Mouse (Mus musculus) stomach, postnatal 0 days (tissue): ENCODE measurements around the gene Dpp3. TPM values are rescaled to one million over a fixed set of nuclear protein-coding genes. Genes with fewer than 3 reads are reported as not detected.

Experiments used
- ATAC-seq: fragments of 200-750 bp; cut with Nextera tagmentation; 2 replicates; pipeline ENCODE4 v1.8.0; 2017; ENCODE audit not compliant: low FRiP score, low TSS enrichment
- DNase-seq: peaks from one replicate; pipeline ENCODE4 v3.0.0-alpha.2; 2016; ENCODE audit warnings: low spot score
- H3K27ac ChIP-seq: fragments of 300-500 bp; sonication (generic); replicated peaks from 2 replicates; pipeline ENCODE4 v1.5.1; 2014; ENCODE audit warnings: mild to moderate bottlenecking, control low read depth
- H3K27me3 ChIP-seq: fragments of 300-500 bp; sonication (generic); 2 replicates; pipeline ENCODE4 v1.6.1; 2014; ENCODE audit warnings: low read length; ENCODE audit not compliant: control insufficient read depth, insufficient read depth
- H3K36me3 ChIP-seq: fragments of 300-500 bp; sonication (generic); 2 replicates; pipeline ENCODE4 v1.6.1; 2014; ENCODE audit warnings: low read length, mixed read lengths; ENCODE audit not compliant: control insufficient read depth, insufficient read depth
- H3K4me1 ChIP-seq: fragments of 300-500 bp; sonication (generic); replicated peaks from 2 replicates; pipeline ENCODE4 v1.6.1; 2014; ENCODE audit warnings: antibody characterized with exemption; ENCODE audit not compliant: control insufficient read depth, insufficient read depth
- H3K4me2 ChIP-seq: fragments of 300-500 bp; sonication (generic); replicated peaks from 2 replicates; pipeline ENCODE4 v1.6.1; 2014; ENCODE audit warnings: low read depth, mild to moderate bottlenecking, control low read depth, moderate library complexity
- H3K4me3 ChIP-seq: fragments of 300-500 bp; sonication (generic); 2 replicates; pipeline ENCODE4 v1.5.1; 2014; ENCODE audit warnings: low read depth, low read length, control low read depth
- H3K9ac ChIP-seq: fragments of 300-500 bp; sonication (generic); 2 replicates; pipeline ENCODE4 v1.6.1; 2014; ENCODE audit warnings: mild to moderate bottlenecking, low read length, control low read depth, mixed read lengths
- H3K9me3 ChIP-seq: fragments of 300-500 bp; sonication (generic); 2 replicates; pipeline ENCODE4 v1.6.1; 2016; ENCODE audit warnings: low read length; ENCODE audit not compliant: control insufficient read depth
- CTCF ChIP-seq: IDR thresholded peaks from 2 replicates; pipeline ENCODE4 v1.5.1; 2016; ENCODE audit warnings: antibody characterized with exemption, low read depth, mild to moderate bottlenecking, moderate library complexity
- EP300 ChIP-seq: optimal IDR thresholded peaks from 2 replicates; pipeline ENCODE3; 2016; ENCODE audit warnings: antibody characterized with exemption
- WGBS: fragments of 180-500 bp; shearing (Covaris S2); extraction: QIAGEN DNeasy Blood & Tissue Kit; methylation state at CpG from one replicate; pipeline ENCODE4 v1.1.7; 2014; 5-methylcytosine and 5-hydroxymethylcytosine counted together
- polyA plus RNA-seq: library from polyadenylated mRNA; unstranded; fragments of >200 nt; fragmentation: Nextera tagmentation; extraction: Ambion mirVana; gene quantifications from 2 replicates; pipeline ENCODE4 v1.2.1, GENCODE M21; 2015

The Dpp3 gene
- polyA plus RNA-seq, 1 experiment from 2014 or later: 91.0 TPM

GRCm38 (mm10) chr19:4899888-4900287 is 28.2 kb downstream of the Dpp3 start:
- Histone ChIP-seq H3K36me3 (no peaks in the 10 kb centered on the region), H3K4me3 (no peak overlapping the region), H3K4me1 (no peaks in the 10 kb centered on the region), H3K4me2 (no peak overlapping the region), H3K9ac (no peak overlapping the region), H3K27ac (no peak overlapping the region), H3K9me3 (no peaks in the 10 kb centered on the region), H3K27me3 (no peaks in the 10 kb centered on the region)
- ATAC-seq: no peak
- 78% methylated on average over 3 of the region's 3 CpGs for WGBS
- no peak for DNase-seq
- TF ChIP-seq EP300: no peak
- TF ChIP-seq CTCF: no peak

GRCm38 (mm10) chr19:4898972-4899371 is 29.1 kb downstream of the Dpp3 start:
- H3K9ac ChIP-seq: no peak overlapping the region
- DNase-seq: no peak
- no peak for ATAC-seq
- H3K4me2 ChIP-seq: no peak overlapping the region
- no peaks in the 10 kb centered on the region for H3K27me3 ChIP-seq
- no peaks in the 10 kb centered on the region for H3K9me3 ChIP-seq
- no peaks in the 10 kb centered on the region for H3K36me3 ChIP-seq
- no peak overlapping the region for H3K4me3 ChIP-seq
- H3K4me1 ChIP-seq: no peaks in the 10 kb centered on the region
- TF ChIP-seq CTCF (no peak), EP300 (no peak)
- no peak overlapping the region for H3K27ac ChIP-seq
- 64% methylated on average over 9 of the region's 9 CpGs for WGBS

GRCm38 (mm10) chr19:4896780-4897520 is 31.1 kb downstream of the Dpp3 start:
- Histone ChIP-seq H3K36me3 (no peaks in the 10 kb centered on the region), H3K27ac (no peak overlapping the region), H3K4me1 (no peaks in the 10 kb centered on the region), H3K27me3 (no peaks in the 10 kb centered on the region), H3K9me3 (no peaks in the 10 kb centered on the region), H3K4me2 (no peak overlapping the region), H3K4me3 (no peak overlapping the region), H3K9ac (no peak overlapping the region)
- 64% methylated on average over 21 of the region's 21 CpGs for WGBS
- TF ChIP-seq EP300: no peak
- no peak for TF ChIP-seq CTCF
- ATAC-seq (0 out of 2 replicates have a peak, but pooled peaks have one; percentile 38), DNase-seq (no peak)

DNA sequence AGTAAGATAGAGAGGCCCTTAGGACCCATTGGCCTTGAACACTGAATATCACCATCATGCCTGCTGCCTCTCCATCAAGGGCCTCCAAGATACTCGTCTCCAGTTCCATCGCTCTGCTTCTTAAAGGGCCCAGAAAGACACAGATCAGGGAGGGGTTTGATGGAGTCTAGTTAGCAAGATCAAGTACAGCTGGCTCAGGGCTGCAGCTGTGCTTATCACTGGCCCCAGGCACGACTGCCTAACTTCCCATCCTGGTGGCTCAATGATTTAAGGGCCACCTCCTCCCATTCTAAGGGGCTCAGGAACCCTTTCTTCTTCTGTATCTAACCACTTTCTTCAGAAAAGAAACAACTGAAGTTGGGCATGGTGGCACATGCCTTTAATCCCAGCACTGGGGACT is 36.3 kb downstream of the Dpp3 start:
- no peaks in the 10 kb centered on the region for H3K9me3 ChIP-seq
- no peaks in the 10 kb centered on the region; the same call in 1 of the 2 replicates for H3K36me3 ChIP-seq
- no peaks in the 10 kb centered on the region for H3K27me3 ChIP-seq
- H3K9ac ChIP-seq: no peak overlapping the region
- no peak overlapping the region for H3K4me3 ChIP-seq
- DNase-seq (no peak), ATAC-seq (no peak)
- no peak overlapping the region for H3K27ac ChIP-seq
- WGBS: 64% methylated on average over 3 of the region's 3 CpGs
- no peak overlapping the region for H3K4me2 ChIP-seq
- TF ChIP-seq CTCF (no peak), EP300 (no peak)
- no peaks in the 10 kb centered on the region for H3K4me1 ChIP-seq

DNA sequence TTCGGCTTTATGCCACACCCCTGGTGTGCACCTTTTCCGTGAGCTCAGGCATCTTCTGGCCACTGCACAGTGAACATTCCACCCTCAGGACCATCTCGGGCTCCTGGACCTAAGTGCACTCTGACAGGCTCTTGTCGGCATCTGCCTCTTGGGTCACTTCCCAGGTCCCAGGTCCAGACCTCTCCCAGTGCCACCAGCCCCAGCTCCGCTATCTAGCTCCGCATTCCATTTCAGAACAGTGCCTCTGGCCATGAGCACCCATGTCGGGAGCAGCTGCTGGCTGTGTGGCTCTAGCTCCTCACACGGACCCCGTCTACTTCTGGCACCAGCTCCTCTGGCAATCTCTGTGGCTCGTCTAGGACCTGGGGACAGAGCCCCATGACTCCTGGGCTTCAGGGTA is 38.3 kb downstream of the Dpp3 start:
- DNase-seq: no peak

DNA sequence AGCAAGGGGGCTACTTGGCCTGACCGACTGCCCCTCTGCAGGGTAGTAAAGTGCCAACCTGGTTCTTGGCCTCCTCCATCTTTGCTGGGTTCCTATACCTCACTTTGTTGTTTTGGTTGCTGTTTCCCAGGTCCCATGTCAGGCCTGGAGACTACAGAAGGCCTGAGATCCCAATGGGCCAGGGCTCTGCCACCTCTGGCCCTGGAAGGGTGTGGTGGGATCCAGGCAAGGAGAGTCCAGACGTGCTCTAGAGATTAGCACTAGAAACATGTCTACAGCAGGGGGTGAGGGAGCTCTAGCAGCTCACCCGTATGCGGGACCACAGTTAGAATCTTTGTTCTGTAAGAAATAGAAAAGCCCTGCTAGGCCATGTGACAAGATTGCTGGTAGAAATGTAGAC is 44.1 kb downstream of the Dpp3 start:
- ATAC-seq: no peak
- 78% methylated on average over 4 of the region's 4 CpGs for WGBS
- H3K9me3 ChIP-seq: no peaks in the 10 kb centered on the region
- no peak overlapping the region for H3K4me2 ChIP-seq
- H3K9ac ChIP-seq: no peak overlapping the region
- H3K4me3 ChIP-seq: no peak overlapping the region
- no peaks in the 10 kb centered on the region for H3K4me1 ChIP-seq
- TF ChIP-seq EP300: no peak
- no peak for TF ChIP-seq CTCF
- no peaks in the 10 kb centered on the region for H3K36me3 ChIP-seq
- H3K27me3 ChIP-seq: no peaks in the 10 kb centered on the region
- DNase-seq: no peak
- H3K27ac ChIP-seq: no peak overlapping the region

More for the DNA sequence above, 38.3 kb downstream of the Dpp3 start:
- Histone ChIP-seq H3K4me2 (no peak overlapping the region), H3K9ac (no peak overlapping the region), H3K4me3 (no peak overlapping the region), H3K27me3 (no peaks in the 10 kb centered on the region), H3K27ac (no peak overlapping the region), H3K4me1 (no peaks in the 10 kb centered on the region), H3K36me3 (no peaks in the 10 kb centered on the region; the same call in 1 of the 2 replicates), H3K9me3 (no peaks in the 10 kb centered on the region)
- 84% methylated on average over 10 of the region's 10 CpGs for WGBS
- no peak for TF ChIP-seq EP300
- TF ChIP-seq CTCF: no peak
- ATAC-seq: no peak
